Mouse (Mus musculus) ES-E14 (cell line): ENCODE data around the gene Prpf4b. TPM values are rescaled to one million over a fixed set of nuclear protein-coding genes. Genes with fewer than 3 reads are reported as not detected.
"Not testable (repeated sequence)": the region's sequence is repeated elsewhere in the genome, so short reads cannot be mapped to it uniquely, and the experiment has no call there.

ENCODE experiments used
- DNase-seq: peaks from one replicate; pipeline ENCODE4 v3.0.0-alpha.2; 2013; ENCODE audit warnings: low read depth, low spot score
- H3K27ac ChIP-seq: 2 replicates; pipeline ENCODE4 v1.5.1; 2012; ENCODE audit warnings: low read depth, mild to moderate bottlenecking, low read length, moderate library complexity, mixed read lengths; ENCODE audit not compliant: poor library complexity, insufficient read depth, severe bottlenecking
- H3K36me3 ChIP-seq: 2 replicates; pipeline ENCODE4 v1.6.1; 2012; ENCODE audit warnings: mild to moderate bottlenecking, low read length, moderate library complexity, mixed read lengths; ENCODE audit not compliant: control insufficient read depth, poor library complexity, insufficient read depth, severe bottlenecking
- H3K4me1 ChIP-seq, 2 experiments: fragments of 150-350 bp in 1 of 2; sonication (generic) in 1 of 2; 2 replicates each; pipeline ENCODE4 v1.6.1; 2012; ENCODE audit warnings: low read length in 2 of 2, mild to moderate bottlenecking in 1 of 2, mixed read lengths in 1 of 2; ENCODE audit not compliant: control insufficient read depth in 2 of 2, insufficient read depth in 2 of 2, poor library complexity in 1 of 2
- H3K4me3 ChIP-seq, 2 experiments: fragments of 150-350 bp in 1 of 2; sonication (generic) in 1 of 2; 2 replicates each; pipeline ENCODE4 v1.5.1; 2012; ENCODE audit warnings: low read length in 2 of 2, low read depth in 1 of 2, mild to moderate bottlenecking in 1 of 2, mixed read lengths in 1 of 2; ENCODE audit not compliant: insufficient read depth in 1 of 2, poor library complexity in 1 of 2, severe bottlenecking in 1 of 2
- H3K9ac ChIP-seq: 2 replicates; pipeline ENCODE4 v1.6.1; 2012; ENCODE audit warnings: low read depth, mild to moderate bottlenecking, low read length, mixed read lengths; ENCODE audit not compliant: poor library complexity, insufficient read depth, severe bottlenecking
- H3K9me3 ChIP-seq: fragments of 150-350 bp; sonication (generic); 2 replicates; pipeline ENCODE4 v1.6.1; 2012; ENCODE audit warnings: low read depth, mild to moderate bottlenecking, low read length; ENCODE audit not compliant: control insufficient read depth, insufficient read depth
- CHD2 ChIP-seq: IDR thresholded peaks from 2 replicates; pipeline ENCODE4 v1.6.1; 2014; ENCODE audit warnings: mild to moderate bottlenecking, low read depth, low read length, inconsistent platforms
- HCFC1 ChIP-seq: IDR thresholded peaks from 2 replicates; pipeline ENCODE4 v1.6.1; 2012; ENCODE audit warnings: low read length, inconsistent platforms, borderline replicate concordance; ENCODE audit not compliant: insufficient read depth
- MAFK ChIP-seq: IDR thresholded peaks from 2 replicates; pipeline ENCODE4 v1.6.1; 2014; ENCODE audit warnings: mild to moderate bottlenecking, low read depth, low read length, inconsistent platforms; ENCODE audit not compliant: insufficient read depth
- ZC3H11A ChIP-seq: IDR thresholded peaks from 2 replicates; pipeline ENCODE4 v1.6.1; 2012; ENCODE audit warnings: low read depth, mild to moderate bottlenecking, inconsistent platforms, low read length, borderline replicate concordance
- ZNF384 ChIP-seq: IDR thresholded peaks from 2 replicates; pipeline ENCODE4 v1.6.1; 2012; ENCODE audit warnings: low read depth, low read length, inconsistent platforms
- in situ Hi-C, 2 experiments: fragments of 600-800 bp; cut with MboI; formaldehyde crosslinking; loops; one replicate each; pipeline ENCODE4 v1.15.1; 2025; ENCODE audit warnings: low sequenced_read_pairs in 2 of 2, inconsistent platforms in 1 of 2; ENCODE audit not compliant: unreplicated experiment in 2 of 2
- total RNA-seq: library from RNA; depleted of rRNA; stranded (reverse); fragments of 300-350 nt; gene quantifications from 2 replicates; pipeline ENCODE4 v1.2.3, GENCODE M21; 2012

Gene Prpf4b
- total RNA-seq, 1 experiment, result 85.3 TPM

DNA sequence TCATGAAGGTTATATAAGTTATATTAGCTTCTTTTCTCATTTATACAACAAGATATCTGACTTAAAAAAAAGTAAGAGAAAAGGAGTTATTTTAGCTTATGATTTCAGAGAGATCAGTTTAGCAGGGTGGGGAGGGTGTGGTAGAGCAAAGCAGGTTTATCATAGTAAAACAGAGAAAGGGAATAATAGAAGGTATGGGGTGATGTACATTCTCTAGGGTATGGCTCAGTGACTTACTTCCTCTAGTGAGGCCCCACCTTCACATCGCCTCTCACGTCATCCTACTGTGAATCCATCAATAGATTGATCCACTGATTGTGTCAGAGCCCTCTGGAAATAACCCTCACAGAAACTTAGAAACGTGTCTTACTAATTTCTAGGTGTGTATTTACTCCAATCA is 24.3 kb upstream of the Prpf4b start:
- in situ Hi-C loops, result no loop called here
- H3K4me1 ChIP-seq, result no peaks in the 10 kb centered on the region

GRCm38 (mm10) chr13:34851191-34851784 is 23.8 kb upstream of the Prpf4b start:
- Histone ChIP-seq H3K27ac (no peak overlapping the region), H3K4me3 (no peak overlapping the region), H3K9ac (no peak overlapping the region), H3K36me3 (no peaks in the 10 kb centered on the region), H3K4me1 (no peaks in the 10 kb centered on the region), H3K9me3 (no peaks in the 10 kb centered on the region)
- DNase-seq, result no peak
- in situ Hi-C loops, result no loop called here
- TF ChIP-seq MAFK (peak; percentile 95), HCFC1 (no peak), ZNF384 (0 out of 2 replicates have a peak, but pooled peaks have one; percentile 39), CHD2 (no peak), ZC3H11A (no peak)

More for the DNA sequence above, 24.3 kb upstream of the Prpf4b start:
- Histone ChIP-seq H3K36me3 (no peaks in the 10 kb centered on the region), H3K4me3 (no peak overlapping the region), H3K27ac (no peak overlapping the region), H3K9me3 (no peaks in the 10 kb centered on the region), H3K9ac (no peak overlapping the region)
- no peak for DNase-seq
- no peak for TF ChIP-seq HCFC1
- no peak for TF ChIP-seq ZNF384
- TF ChIP-seq CHD2, result no peak
- TF ChIP-seq ZC3H11A, result no peak
- no peak for TF ChIP-seq MAFK

- TF ChIP-seq MAFK, result no peak
- TF ChIP-seq CHD2, result no peak
- TF ChIP-seq ZNF384, result no peak
- TF ChIP-seq HCFC1, result no peak
- TF ChIP-seq ZC3H11A, result no peak
- Histone ChIP-seq H3K27ac (no peak overlapping the region), H3K9ac (no peak overlapping the region), H3K36me3 (no peaks in the 10 kb centered on the region), H3K4me1 (no peaks in the 10 kb centered on the region), H3K9me3 (no peaks in the 10 kb centered on the region), H3K4me3 (no peak overlapping the region)
- in situ Hi-C loops, result no loop called here
- DNase-seq, result no peak
Observed at GRCm38 (mm10) chr13:34857526-34857925, 17.6 kb upstream of the Prpf4b start.

DNA sequence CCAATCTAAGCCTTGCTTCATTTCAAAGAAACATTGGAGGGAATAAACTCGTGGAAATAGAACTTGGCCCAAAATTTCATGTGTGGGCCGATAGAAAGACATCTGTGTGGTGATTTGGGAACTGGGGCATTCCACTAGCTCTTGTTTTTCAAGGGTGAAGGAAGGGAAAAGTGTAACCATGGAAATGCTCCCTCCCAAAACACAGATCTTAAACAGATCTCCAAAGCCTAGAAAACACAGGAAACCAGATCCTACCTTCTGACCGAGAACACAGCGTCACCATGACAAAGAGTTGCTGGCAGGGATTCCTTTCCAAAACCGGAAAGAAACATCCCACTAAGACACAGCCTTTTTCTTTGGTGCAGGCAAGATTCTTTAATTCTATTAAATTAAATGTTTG is 15.7 kb upstream of the Prpf4b start:
- no peak overlapping the region for H3K27ac ChIP-seq
- in situ Hi-C loops, result no loop called here
- no peak for DNase-seq
- no peak overlapping the region for H3K4me3 ChIP-seq
- H3K9me3 ChIP-seq, result no peaks in the 10 kb centered on the region
- TF ChIP-seq ZC3H11A (no peak), HCFC1 (no peak), MAFK (no peak), CHD2 (no peak), ZNF384 (no peak)
- H3K9ac ChIP-seq, result no peak overlapping the region
- H3K36me3 ChIP-seq, result no peaks in the 10 kb centered on the region
- H3K4me1 ChIP-seq, result no peaks in the 10 kb centered on the region

- not testable (repeated sequence) for H3K4me3 ChIP-seq, H3K36me3 ChIP-seq, H3K9ac ChIP-seq, H3K4me1 ChIP-seq, H3K27ac ChIP-seq, H3K9me3 ChIP-seq, DNase-seq
- in situ Hi-C loops, result loop anchor here in 1 of 2 experiments (10.0 kb wide), 1 partner anchor 116 kb away; no protein-coding TSS in a partner anchor
Observed at GRCm38 (mm10) chr13:34861166-34861565, 13.9 kb upstream of the Prpf4b start.
